Mouse (Mus musculus) spleen, adult 2 months (tissue): ENCODE measurements at regions not wholly inside any gene's neighbourhood (a gene's known extent, or its start where the extent isn't known, plus 50 kb on each side); places are given as distances from the start of the nearest gene placed in this dataset.

Experiments
- CTCF ChIP-seq: fragments of 200-500 bp; IDR thresholded peaks from 2 replicates; pipeline ENCODE4 v1.5.1; 2011; ENCODE audit warnings: mild to moderate bottlenecking, inconsistent platforms; ENCODE audit not compliant: insufficient read depth, insufficient read length, insufficient replicate concordance; ENCODE audit errors: extremely low read depth
- POLR2A ChIP-seq: fragments of 200-500 bp; IDR thresholded peaks from 2 replicates; pipeline ENCODE4 v1.6.1; 2011; ENCODE audit warnings: low read depth, low read length, inconsistent platforms

DNA sequence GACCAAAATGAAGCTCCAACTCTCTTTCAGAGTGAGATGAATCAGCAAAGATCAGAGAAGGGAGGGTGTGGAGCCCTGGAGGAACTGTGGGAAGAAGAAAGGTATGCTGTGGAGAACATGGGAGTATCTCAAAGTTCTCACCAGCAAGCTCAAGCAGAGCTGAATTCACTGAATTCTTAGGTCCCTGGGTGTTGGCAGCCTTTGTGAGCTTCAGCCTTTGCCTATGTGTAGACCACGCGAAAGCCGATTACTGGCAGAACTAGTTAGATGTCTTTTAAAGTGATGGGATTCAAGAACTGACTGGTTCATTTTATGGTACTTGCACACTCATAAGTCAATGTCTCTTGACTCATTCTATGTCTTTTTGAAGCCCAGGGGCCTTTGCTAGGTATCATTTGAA is 491.2 kb upstream of the Hsf2 start:
- no peak for TF ChIP-seq POLR2A
- TF ChIP-seq CTCF, result no peak
